Mouse (Mus musculus): ENCODE data around the gene Ppid. TPM values are rescaled to one million over a fixed set of nuclear protein-coding genes. Genes with fewer than 3 reads are reported as not detected.

The Ppid gene
- polyA plus RNA-seq, 1 experiment = 48.1 TPM

- H3K27me3 ChIP-seq (ENCODE audit: control insufficient read depth, insufficient read depth, insufficient read length) = no peaks in the 10 kb centered on the region
- H3K79me2 ChIP-seq (ENCODE audit: control insufficient read depth, insufficient read depth) = peaks cover 95% of the 10 kb centered on the region
- no peaks in the 10 kb centered on the region for H3K36me3 ChIP-seq (ENCODE audit: control insufficient read depth, insufficient read depth)
- peaks cover 54% of the 10 kb centered on the region for H3K79me3 ChIP-seq (ENCODE audit: low read depth)
- no peak overlapping the region for H3K4me3 ChIP-seq (ENCODE audit: insufficient read depth, poor library complexity, severe bottlenecking)
- TF ChIP-seq MYOG (IDR thresholded peaks at IDR 0.05; ENCODE audit: control insufficient read depth, extremely low read depth, insufficient read length) (no peak), MAX (IDR thresholded peaks at IDR 0.05) (no peak), CEBPB (IDR thresholded peaks at IDR 0.05; ENCODE audit: low read depth) (no peak), MYOD1 (IDR thresholded peaks at IDR 0.05; ENCODE audit: control insufficient read depth, insufficient read length, low read depth) (no peak), FOSL1 (IDR thresholded peaks at IDR 0.05; ENCODE audit: insufficient read depth, low read length, poor library complexity, severe bottlenecking) (no peak), USF1 (IDR thresholded peaks at IDR 0.05; ENCODE audit: low read depth) (no peak), CTCF (IDR thresholded peaks at IDR 0.05; ENCODE audit: control insufficient read depth, insufficient read depth, insufficient read length) (no peak)
- H3ac ChIP-seq (ENCODE audit: control insufficient read depth, insufficient read length, low read depth) = no peak overlapping the region
These were observed 37.4 kb upstream of the Ppid start for GRCm38 (mm10) chr3:79553779-79554178.

DNA sequence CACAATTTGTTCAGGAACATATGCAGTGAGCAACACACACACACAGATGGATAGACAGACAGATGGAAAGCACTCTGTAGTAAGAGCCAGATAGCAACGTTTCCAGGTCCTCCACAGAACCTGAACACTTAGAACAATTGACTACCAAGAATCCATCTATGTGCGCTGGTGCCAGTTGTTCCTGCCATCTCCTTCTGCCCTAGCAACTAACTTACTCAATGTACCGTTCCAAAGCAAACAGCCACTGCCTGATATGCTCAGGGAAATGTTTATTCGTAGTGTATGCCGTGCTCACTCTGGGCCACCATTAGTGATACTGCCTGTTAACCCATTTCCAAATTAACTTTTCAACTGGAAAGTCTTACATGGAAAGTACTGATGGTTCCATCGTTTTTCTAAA lies 36.1 kb upstream of the Ppid start:
- no peak overlapping the region for H3ac ChIP-seq (ENCODE audit: control insufficient read depth, insufficient read length, low read depth)
- no peak overlapping the region for H3K4me3 ChIP-seq (ENCODE audit: insufficient read depth, poor library complexity, severe bottlenecking)
- peaks cover 53% of the 10 kb centered on the region for H3K79me3 ChIP-seq (ENCODE audit: low read depth)
- peaks cover 91% of the 10 kb centered on the region for H3K79me2 ChIP-seq (ENCODE audit: control insufficient read depth, insufficient read depth)
- TF ChIP-seq USF1 (IDR thresholded peaks at IDR 0.05; ENCODE audit: low read depth) = no peak
- H3K27me3 ChIP-seq (ENCODE audit: control insufficient read depth, insufficient read depth, insufficient read length) = no peaks in the 10 kb centered on the region
- H3K36me3 ChIP-seq (ENCODE audit: control insufficient read depth, insufficient read depth) = no peaks in the 10 kb centered on the region

DNA sequence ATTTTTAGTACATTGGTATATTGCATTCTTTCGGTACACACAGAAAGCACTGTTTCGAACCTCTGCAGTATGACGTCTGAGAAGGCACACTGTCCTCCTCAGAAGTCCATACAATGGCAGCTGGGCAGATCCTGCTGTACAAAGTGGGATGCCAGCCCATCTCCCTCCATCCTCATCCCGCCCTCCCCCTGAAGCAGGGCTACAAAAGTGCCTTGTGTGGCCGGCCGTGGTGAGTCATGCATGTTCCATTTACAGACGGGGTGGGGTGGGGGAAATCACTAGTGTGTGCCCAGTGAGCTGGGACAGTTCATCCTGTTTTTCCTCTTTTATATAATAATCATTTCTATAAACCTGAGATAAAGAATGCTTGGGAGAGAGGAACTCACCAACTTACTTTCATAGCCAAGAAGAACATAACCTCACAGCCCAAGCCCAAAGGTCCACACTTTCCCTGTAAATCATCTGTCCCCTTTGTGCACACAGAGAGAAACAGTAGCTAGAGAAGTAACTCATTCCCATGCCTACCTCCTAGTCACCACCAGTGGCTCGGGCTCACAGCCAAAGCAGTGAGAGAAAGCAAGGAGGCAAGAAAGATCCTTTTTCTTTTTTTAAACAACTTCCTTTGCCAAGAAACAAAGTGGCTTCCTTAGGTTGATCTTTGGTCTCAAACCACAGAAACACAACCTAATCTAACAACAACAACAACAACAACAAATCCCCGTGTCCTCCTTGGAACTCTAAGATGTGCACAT lies 31.9 kb upstream of the Ppid start:
- H3K79me2 ChIP-seq (ENCODE audit: control insufficient read depth, insufficient read depth) = peaks cover 97% of the 10 kb centered on the region
- no peak overlapping the region for H3ac ChIP-seq (ENCODE audit: control insufficient read depth, insufficient read length, low read depth)
- H3K36me3 ChIP-seq (ENCODE audit: control insufficient read depth, insufficient read depth) = no peaks in the 10 kb centered on the region
- H3K4me3 ChIP-seq (ENCODE audit: insufficient read depth, poor library complexity, severe bottlenecking) = no peak overlapping the region
- H3K79me3 ChIP-seq (ENCODE audit: low read depth) = peaks cover 62% of the 10 kb centered on the region
- no peaks in the 10 kb centered on the region for H3K27me3 ChIP-seq (ENCODE audit: control insufficient read depth, insufficient read depth, insufficient read length)
- TF ChIP-seq FOSL1 (IDR thresholded peaks at IDR 0.05; ENCODE audit: insufficient read depth, low read length, poor library complexity, severe bottlenecking) = peak; percentile 44
- no peak for TF ChIP-seq MYOD1 (IDR thresholded peaks at IDR 0.05; ENCODE audit: control insufficient read depth, insufficient read length, low read depth)

GRCm38 (mm10) chr3:79559773-79560045 lies 31.4 kb upstream of the Ppid start:
- TF ChIP-seq CEBPB (IDR thresholded peaks at IDR 0.05; ENCODE audit: low read depth) (no peak), CTCF (IDR thresholded peaks at IDR 0.05; ENCODE audit: control insufficient read depth, insufficient read depth, insufficient read length) (no peak), MAX (IDR thresholded peaks at IDR 0.05) (no peak), USF1 (IDR thresholded peaks at IDR 0.05; ENCODE audit: low read depth) (no peak), MYOD1 (IDR thresholded peaks at IDR 0.05; ENCODE audit: control insufficient read depth, insufficient read length, low read depth) (no peak)
- peak overlapping the region; percentile 50 for H3ac ChIP-seq (ENCODE audit: control insufficient read depth, insufficient read length, low read depth)
- H3K27me3 ChIP-seq (ENCODE audit: control insufficient read depth, insufficient read depth, insufficient read length) = no peaks in the 10 kb centered on the region
- peaks cover 61% of the 10 kb centered on the region for H3K79me3 ChIP-seq (ENCODE audit: low read depth)
- no peak overlapping the region for H3K4me3 ChIP-seq (ENCODE audit: insufficient read depth, poor library complexity, severe bottlenecking)
- H3K79me2 ChIP-seq (ENCODE audit: control insufficient read depth, insufficient read depth) = peaks cover 97% of the 10 kb centered on the region
- no peaks in the 10 kb centered on the region for H3K36me3 ChIP-seq (ENCODE audit: control insufficient read depth, insufficient read depth)

GRCm38 (mm10) chr3:79560555-79560954 lies 30.6 kb upstream of the Ppid start:
- no peak overlapping the region for H3K4me3 ChIP-seq (ENCODE audit: insufficient read depth, poor library complexity, severe bottlenecking)
- H3K36me3 ChIP-seq (ENCODE audit: control insufficient read depth, insufficient read depth) = no peaks in the 10 kb centered on the region
- no peaks in the 10 kb centered on the region for H3K27me3 ChIP-seq (ENCODE audit: control insufficient read depth, insufficient read depth, insufficient read length)
- H3K79me3 ChIP-seq (ENCODE audit: low read depth) = peaks cover 56% of the 10 kb centered on the region
- peaks cover 97% of the 10 kb centered on the region for H3K79me2 ChIP-seq (ENCODE audit: control insufficient read depth, insufficient read depth)
- H3ac ChIP-seq (ENCODE audit: control insufficient read depth, insufficient read length, low read depth) = no peak overlapping the region
- TF ChIP-seq FOSL1 (IDR thresholded peaks at IDR 0.05; ENCODE audit: insufficient read depth, low read length, poor library complexity, severe bottlenecking) (no peak), MYOG (IDR thresholded peaks at IDR 0.05; ENCODE audit: control insufficient read depth, extremely low read depth, insufficient read length) (no peak)

- Histone ChIP-seq H3K27me3 (ENCODE audit: control insufficient read depth, insufficient read depth, insufficient read length) (no peaks in the 10 kb centered on the region), H3K36me3 (ENCODE audit: control insufficient read depth, insufficient read depth) (no peaks in the 10 kb centered on the region), H3K79me2 (ENCODE audit: control insufficient read depth, insufficient read depth) (peaks cover 97% of the 10 kb centered on the region), H3ac (ENCODE audit: control insufficient read depth, insufficient read length, low read depth) (no peak overlapping the region), H3K79me3 (ENCODE audit: low read depth) (peaks cover 60% of the 10 kb centered on the region), H3K4me3 (ENCODE audit: insufficient read depth, poor library complexity, severe bottlenecking) (no peak overlapping the region)
- TF ChIP-seq USF1 (IDR thresholded peaks at IDR 0.05; ENCODE audit: low read depth) (no peak), MAX (IDR thresholded peaks at IDR 0.05) (no peak), FOSL1 (IDR thresholded peaks at IDR 0.05; ENCODE audit: insufficient read depth, low read length, poor library complexity, severe bottlenecking) (no peak), CTCF (IDR thresholded peaks at IDR 0.05; ENCODE audit: control insufficient read depth, insufficient read depth, insufficient read length) (no peak), MYOG (IDR thresholded peaks at IDR 0.05; ENCODE audit: control insufficient read depth, extremely low read depth, insufficient read length) (no peak), MYOD1 (IDR thresholded peaks at IDR 0.05; ENCODE audit: control insufficient read depth, insufficient read length, low read depth) (no peak), CEBPB (IDR thresholded peaks at IDR 0.05; ENCODE audit: low read depth) (no peak)
These were observed 29.1 kb upstream of the Ppid start for GRCm38 (mm10) chr3:79561784-79562715.

Measured in C2C12 (cell line).